Mouse (Mus musculus) G1E-ER4 (cell line): ENCODE results near the gene Olfr156. TPM values are rescaled to one million over a fixed set of nuclear protein-coding genes. Genes with fewer than 3 reads are reported as not detected.

Experiments
- GATA1 ChIP-seq: IDR thresholded peaks from one replicate; pipeline ENCODE4 v1.8.0; 2012; ENCODE audit warnings: low read length, inconsistent platforms
- polyA plus RNA-seq: library from polyadenylated mRNA; stranded (reverse); fragments of >175 nt; gene quantifications from 2 replicates; pipeline ENCODE4 v1.2.3, GENCODE M21; 2012

Gene Olfr156
- polyA plus RNA-seq, result not detected in 2 replicates

DNA sequence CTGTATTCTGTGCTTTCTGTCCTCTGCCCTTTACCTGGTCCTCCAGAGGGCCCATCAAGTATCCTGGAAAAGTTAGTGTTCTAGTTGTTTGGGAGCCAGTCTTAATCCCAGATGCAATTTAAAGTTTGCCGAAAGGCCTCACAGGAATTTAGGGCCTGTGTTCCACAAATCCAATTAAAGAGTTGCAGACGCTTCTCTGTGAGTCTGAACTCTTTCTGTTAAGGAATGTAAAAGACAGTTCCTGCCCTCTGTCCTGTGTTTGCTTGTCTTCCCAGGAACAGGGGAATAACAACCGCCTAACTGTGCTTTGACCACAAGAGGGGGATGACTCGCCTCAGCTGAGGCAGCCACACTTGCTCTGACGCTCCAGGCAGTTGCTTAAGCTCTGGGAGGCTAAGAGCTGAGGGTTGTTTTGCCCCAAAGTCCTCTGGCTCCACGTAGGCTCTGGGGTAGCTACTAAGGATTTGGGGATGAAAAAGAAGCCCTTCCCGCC, at the start of gene Olfr156:
Gene Olfr156 (minus strand): TSS at position 51 of the 493 bp plus-strand sequence.
- no peak for TF ChIP-seq GATA1

DNA sequence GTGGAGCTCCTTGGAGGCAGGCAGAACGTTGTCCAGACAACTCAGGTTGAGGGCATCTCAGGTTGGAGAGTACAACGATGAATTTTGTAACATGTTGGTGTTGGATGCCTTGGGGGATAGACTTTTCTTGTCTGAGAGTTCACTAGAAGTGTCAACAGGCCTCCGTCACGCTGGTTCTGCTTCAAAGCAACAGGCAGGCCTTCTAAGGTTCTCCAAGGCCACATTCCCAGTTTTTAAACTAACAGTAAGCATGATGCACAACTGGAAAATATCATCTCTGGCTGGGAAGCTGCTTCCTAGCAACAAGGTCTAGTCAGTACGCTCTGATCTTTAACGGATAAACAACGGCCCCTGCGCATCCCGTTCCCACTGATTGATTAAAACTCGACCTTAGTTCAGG, 46.1 kb upstream of the Olfr156 start:
- TF ChIP-seq GATA1, result no peak

DNA sequence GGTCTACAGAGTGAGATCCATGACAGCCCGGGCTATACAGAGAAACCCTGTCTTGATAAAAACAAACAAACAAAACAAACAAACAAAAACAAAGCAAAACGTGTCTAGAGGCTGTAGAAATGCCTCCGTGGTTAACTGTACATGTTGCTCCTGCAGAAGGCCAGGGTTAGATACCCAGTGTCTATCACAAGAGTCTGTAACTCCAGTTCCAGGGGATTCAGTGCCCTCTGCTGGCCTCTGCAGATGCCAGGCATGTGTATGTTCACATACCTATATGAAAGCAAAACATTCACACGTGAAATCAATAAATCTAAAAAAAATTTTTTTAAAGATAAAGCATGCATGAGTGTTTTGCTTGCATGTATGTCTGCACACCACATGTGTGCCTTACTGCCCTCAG, 39.6 kb upstream of the Olfr156 start:
- no peak for TF ChIP-seq GATA1

DNA sequence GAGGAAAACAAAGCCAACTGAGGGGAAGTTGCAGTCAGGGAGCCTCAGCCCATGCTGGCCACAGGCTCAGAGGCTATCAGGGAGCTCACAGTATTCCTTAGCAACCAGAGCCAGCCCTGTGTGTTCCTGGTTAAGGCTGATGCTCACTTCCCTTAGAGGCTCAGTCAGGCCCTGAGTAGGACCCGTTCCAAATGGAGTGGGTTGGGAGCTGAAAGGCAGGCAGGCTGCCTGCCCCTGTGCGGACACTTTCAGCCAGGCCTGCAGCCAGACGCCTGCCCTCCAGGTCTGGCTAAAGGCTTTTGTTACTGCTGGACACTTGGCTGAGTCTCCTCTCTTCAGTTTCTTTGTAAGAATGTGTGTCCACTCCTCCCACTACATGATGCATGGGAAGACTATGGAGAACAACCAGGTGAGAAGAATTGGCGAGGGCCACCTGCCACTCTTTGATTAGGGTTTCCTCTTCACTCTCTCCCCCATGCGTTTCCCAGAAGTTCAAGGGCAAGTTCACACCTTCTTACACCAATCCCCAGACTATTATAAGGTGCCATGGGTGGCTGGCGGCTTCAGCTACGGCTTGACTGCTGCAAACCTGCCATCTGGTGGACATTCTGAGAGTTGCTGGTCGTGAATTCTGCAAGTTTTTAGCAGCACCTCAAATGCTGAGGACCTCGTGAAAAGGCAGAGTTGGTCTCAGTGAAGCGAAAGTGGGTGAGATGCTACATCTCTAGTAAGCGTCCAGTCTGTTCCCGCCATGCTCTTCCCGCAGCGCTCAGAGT, 37.2 kb upstream of the Olfr156 start:
- TF ChIP-seq GATA1, result no peak

DNA sequence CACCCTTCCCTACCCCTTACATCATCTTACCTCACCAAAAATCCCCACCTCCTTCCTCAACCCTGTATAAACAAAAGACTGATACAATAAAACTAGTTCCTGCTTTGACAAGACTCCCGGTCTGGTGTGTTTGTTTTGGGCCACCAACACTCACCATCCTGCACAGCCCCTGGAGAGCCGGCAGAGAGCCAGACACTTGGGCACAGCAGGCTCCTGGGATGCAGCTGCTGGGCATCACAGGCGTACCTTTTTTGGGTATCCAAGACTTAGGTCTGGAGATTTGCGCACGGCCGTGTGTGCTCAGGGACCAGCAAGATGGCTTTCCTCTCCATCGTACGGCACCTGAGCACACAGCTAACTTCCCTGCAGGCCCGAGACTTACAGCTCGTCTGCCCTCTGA, 36.2 kb upstream of the Olfr156 start:
- TF ChIP-seq GATA1, result no peak

DNA sequence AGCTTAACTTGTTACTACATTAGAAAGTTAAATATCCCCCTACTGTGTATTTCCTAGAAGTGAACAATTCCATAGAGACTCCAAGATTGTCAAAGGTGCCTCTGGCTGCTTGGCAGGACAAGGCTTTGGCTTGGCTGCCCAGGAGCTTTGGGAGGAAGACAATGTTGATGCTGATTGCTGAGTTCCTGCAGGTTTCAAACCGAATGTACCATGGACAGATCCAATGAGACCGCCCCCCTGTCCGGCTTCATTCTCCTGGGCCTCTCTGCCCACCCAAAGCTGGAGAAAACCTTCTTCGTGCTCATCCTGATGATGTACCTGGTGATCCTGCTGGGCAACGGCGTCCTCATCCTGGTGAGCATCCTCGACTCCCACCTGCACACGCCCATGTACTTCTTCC, 30.4 kb upstream of the Olfr156 start:
- TF ChIP-seq GATA1, result no peak

DNA sequence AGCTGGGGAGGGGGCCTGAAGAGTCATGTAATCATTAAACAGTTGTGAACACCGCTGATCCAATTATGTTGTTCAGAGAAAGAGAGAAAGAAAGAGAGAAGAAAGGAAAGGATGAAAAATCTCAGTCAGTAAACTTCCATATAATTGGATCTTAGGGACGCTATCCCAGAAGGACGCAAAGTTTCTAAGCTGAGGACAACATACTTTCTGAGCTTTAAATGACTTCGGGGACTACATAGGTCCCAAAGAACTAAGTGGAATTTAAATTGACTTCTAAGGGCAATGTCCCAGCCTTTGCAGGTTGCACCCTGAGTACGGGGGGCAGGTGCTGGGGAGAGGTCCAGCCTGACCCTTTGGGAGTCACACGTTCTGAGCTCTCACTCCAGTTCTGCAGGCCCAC, 27.6 kb upstream of the Olfr156 start, which contains the start of gene Olfr155:
Gene Olfr155 (plus strand): TSS at position 301 of the 400 bp plus-strand sequence.
- no peak for TF ChIP-seq GATA1

DNA sequence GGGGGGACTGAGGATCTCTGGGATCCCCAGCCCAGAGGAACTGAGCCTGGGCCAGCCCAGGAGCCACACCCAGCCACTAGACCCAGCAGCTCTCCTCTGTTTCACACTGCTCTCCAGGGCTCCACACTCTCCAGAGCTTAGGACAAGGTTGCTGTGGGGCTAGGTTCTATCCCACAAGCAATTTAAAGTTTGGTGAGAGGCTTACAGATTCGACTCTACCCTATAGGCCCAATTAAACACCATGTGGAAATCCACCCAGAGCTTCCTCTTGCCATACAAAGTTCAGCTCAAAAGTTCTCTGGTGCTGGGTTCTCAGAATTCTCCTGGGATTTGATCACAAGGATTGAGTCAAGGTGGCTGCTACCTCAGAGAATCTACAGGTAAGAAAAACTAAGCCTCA, 16.4 kb upstream of the Olfr156 start, which contains the start of gene Olfr157:
Gene Olfr157 (minus strand): TSS at position 101 of the 400 bp plus-strand sequence.
- no peak for TF ChIP-seq GATA1

DNA sequence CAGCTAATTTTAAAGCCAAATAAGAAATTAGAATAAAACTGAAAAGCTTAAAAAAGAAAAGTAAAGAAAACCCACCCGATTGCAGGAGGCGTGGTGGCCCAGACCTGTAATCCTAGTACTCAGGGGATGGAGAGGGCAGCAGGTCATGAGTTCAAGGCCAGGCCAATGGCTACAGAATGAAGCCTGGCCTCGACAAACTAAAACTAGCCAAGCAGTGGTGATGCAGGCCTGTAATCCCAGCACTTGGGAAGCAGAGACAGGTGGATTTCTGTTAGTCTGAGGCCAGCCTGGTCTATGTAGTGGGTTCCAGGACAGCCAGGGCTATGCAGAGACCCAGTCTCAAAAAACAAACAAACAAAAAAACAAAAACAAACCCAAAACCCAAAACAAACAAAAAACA, 14.6 kb upstream of the Olfr156 start:
- TF ChIP-seq GATA1, result no peak

DNA sequence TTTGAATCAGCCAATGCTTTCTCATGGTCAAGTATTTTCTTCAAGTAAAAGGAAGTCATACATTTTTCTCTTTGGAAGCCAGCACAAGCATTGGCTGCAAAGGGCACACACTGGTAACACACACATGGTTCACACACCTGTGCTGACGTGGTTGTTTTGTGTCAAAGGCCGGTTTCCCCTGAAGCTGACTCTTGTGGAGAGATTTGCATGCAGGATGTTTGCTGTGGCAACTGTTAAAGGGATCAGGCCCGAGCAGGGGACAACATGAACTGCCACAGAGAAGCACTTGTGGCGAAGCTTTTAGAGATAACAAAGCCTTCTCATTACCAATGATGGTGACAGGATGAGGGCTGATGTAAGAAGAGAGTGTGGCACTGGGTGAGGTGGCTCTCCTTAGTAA, 11.1 kb upstream of the Olfr156 start:
- no peak for TF ChIP-seq GATA1

DNA sequence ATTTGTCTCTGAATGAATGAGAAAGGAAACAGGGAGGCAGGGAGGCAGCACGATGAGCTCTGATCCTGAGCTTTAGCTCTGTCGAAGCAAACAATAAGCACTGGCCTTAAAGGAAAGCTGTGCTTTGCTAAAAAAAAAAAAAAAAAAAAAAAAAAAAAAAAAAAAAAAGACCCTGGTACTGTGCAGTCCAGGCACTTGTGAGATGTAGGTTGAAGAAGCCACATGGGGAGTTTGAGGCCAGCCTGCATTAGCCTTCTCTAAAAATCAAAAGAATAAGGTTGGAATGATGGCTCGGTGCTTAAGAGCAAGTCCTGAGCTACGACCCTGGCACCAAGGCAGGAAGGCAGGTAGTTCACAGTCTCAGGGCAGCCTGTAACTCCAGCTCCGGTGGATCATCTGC, 10.1 kb upstream of the Olfr156 start:
- no peak for TF ChIP-seq GATA1

DNA sequence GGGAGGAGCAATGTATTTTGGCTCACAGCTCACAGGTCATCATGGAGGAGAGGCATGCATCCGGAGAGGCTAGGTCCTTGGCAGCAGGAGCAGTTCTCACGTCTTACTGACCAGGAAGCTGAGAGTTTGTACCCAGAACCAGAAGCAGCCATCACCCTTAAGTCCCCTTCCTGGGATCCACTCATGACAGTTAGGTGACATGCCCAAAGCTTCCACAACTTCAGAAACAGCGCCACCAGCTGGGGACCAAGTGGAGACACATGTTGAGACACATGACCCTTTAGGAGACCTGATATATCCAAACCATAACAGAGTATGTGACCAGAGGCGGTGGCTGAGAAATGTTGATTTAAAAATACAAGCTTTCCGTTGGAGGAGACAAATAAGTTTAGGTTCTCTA, 8.3 kb upstream of the Olfr156 start:
- no peak for TF ChIP-seq GATA1

DNA sequence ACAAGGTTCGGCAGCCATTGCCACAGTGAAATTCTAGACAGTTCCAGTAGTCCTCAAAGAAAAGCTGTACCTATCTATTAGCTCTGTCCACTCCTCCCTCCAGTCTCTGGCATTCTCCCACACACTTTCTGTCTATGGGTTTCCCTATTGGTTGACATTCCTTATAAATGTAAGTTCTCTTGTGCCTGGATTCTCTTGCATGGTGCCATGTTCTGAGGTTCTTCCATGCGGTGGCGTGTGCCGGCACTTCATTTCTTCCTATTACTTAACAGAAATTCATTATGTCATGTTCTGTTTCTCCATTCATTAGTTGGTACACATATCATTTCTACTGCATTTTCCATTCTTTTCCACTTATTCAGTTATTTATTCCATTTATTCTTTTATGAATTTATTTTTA, 5.1 kb upstream of the Olfr156 start:
- no peak for TF ChIP-seq GATA1

DNA sequence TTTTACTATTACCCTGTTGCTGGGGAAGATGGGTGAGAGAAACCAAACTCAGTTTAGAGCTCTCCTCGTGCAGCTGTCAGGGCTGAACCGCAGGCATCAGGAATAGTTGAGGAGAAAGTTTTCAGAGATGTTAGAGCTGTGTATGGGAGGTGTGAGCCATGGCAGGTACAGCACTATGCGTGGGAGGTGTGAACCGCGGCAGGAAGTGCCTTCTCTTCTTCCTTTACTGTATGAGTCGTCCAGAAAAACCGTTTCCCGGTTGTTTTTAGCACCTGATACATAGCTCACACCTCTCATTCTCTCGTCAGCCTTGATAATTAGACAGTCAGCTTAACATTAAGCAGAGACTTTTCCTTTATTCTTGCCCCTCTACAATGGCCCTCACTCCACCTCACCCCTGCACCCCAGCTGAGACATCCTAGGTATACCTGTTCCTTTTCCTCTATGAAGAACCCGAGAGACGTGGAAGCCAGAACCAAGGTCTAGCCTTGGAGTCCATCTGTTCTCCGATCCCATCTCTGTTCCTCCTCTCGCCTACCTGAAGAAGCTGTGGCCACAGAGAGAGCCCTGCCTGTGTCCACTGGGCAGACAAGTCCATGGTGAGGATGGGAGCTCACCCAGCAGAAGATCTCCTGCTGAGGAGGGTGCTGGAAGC, 672 bp downstream of the Olfr156 start:
- no peak for TF ChIP-seq GATA1

DNA sequence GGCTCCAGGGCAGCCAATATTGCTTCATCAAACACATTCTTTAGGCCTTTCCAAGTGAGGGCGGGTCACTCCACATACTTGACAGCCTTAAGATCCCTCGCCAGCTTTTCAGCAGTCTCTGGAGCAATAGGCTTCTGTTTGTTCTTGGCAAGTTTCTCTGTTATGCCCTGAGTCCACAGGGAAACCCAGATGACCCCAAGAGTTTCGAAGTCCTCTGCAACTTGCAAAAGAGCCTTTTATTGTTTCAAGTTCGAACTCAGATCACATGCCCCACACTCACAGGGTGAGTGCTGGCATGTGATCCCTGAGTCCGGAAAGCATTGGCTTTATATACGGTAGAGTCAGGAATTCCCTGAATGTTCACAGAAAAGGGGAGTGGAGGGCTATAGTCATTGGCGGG, 24.8 kb downstream of the Olfr156 start:
- no peak for TF ChIP-seq GATA1

DNA sequence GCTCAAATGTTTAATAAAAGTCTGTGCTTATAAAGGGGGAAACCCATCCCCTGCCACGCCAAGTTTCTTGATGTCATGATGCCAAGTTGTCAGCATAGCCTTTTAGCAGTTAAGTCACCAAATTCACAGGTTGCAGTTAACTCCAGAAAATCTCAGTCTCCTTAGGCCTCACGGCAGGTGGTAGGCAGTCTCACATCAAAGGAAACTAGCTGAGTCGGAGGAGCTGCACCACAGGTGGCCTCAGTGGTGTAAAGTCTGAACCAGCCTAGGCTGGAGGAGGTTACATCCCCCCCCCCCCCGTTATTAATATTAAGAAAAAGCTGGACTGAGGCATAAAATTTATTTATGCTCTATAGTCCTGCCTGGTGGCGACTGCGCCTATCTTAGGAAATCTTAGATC, 28.4 kb downstream of the Olfr156 start:
- no peak for TF ChIP-seq GATA1

DNA sequence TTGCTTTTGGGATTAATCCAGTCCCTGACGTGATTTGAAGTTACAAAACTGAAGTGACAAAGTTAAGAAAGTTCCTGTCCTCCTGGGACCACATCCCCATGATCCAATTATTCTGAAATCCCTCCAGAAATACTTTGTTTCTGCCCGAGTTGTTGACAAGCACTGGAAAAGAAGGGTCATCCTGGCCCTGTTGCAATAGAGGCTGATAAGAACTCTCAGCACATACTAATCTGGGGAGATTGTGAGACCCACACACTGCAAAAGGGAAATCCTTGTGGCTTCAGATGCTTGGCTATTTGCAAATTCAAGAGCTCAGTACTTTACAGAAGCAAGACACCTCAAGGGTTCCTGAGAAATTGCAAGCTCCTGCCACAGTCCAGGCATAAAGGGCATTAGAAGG, 51.4 kb downstream of the Olfr156 start:
- TF ChIP-seq GATA1, result no peak
